Mouse (Mus musculus): ENCODE results near the gene Ezh2.

DNA sequence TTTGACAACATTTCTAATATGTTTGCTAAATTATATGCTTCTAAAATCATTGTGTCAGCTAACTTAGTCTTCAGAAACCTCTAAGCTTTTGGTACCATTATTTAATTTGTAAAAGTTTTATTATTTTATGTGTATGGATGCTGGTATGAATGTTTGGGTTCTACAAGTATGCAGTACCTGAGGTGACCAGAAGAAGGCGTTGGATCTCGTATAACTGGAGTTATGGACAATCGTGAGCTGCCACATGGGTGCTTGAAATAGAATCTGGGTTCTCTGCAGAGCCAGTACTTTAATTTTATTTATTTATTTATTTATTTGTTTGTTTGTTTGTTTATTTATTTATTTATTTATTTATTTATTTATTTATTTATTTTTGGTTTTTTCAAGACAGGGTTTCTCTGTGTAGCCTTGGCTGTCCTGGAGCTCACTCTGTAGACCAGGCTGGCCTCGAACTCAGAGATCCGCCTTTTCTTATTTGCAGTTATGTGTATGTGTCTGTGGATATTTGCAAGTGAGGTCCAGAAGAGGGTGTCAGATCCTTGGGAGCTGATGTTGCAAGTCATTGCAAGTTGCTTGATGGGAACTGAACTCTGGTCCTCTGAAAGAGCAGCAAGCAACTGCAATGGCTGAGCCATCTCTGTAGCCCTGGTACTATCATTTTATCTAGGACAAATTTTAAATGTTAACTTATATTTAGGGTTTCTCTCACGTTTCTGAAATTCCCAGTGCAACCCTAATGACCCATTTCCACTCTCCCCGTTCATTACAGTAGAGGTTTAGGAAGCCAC, 40.3 kb upstream of the Ezh2 start:
- TF ChIP-seq TAL1 (IDR thresholded peaks at IDR 0.05; ENCODE audit: low read length) (no peak), GATA1 (IDR thresholded peaks at IDR 0.05; ENCODE audit: low read length) (no peak)
